7 mouse cellular contexts compared by ENCODE assay signal in genomic region chr4:155492131-155492633, GRCm38 (mm10). TPM values are rescaled to one million over a fixed set of nuclear protein-coding genes. Genes with fewer than 3 reads are reported as not detected.
A peak's percentile ranks its signal among the peaks of the same experiment; 100 is the strongest.
DNase-seq lines count a peak whose midpoint lies in the region; ATAC-seq and TF ChIP-seq lines count a peak whose summit lies in the region.

No protein-coding gene starts in this region.

- peaks cover 2 to 17% of the 10 kb centered on the region in 2 experiments; a peak in 3 of 4 replicates for H3K4me1 ChIP-seq in ES-E14 (ENCODE audit: control insufficient read depth in 2 of 2, insufficient read depth in 2 of 2, low read length in 2 of 2, poor library complexity in 1 of 2)
- peaks cover 12% of the 10 kb centered on the region for H3K4me1 ChIP-seq in bone marrow, adult 2 months (ENCODE audit: control insufficient read depth, insufficient read depth, low read length)
- peaks cover 52% of the 10 kb centered on the region for H3K4me1 ChIP-seq in forebrain, embryonic 12.5 days

- no peak for TF ChIP-seq CTCF in bone marrow, adult 2 months (IDR thresholded peaks at IDR 0.05; ENCODE audit: control insufficient read depth, insufficient read depth, low read length)

- peak overlapping the region; percentile 73; the same call in 1 of the 2 replicates for H3K27ac ChIP-seq in ES-E14 (ENCODE audit: insufficient read depth, low read depth, low read length, poor library complexity, severe bottlenecking)
- peak overlapping the region; percentile 80 for H3K27ac ChIP-seq in bone marrow, adult 2 months (ENCODE audit: control insufficient read depth, insufficient read depth, low read depth, low read length, poor library complexity)
- H3K27ac ChIP-seq in forebrain, embryonic 12.5 days, result peak overlapping the region; percentile 92

- no peaks in the 10 kb centered on the region for H3K36me3 ChIP-seq in ES-E14 (ENCODE audit: control insufficient read depth, insufficient read depth, low read length, poor library complexity, severe bottlenecking)
- H3K36me3 ChIP-seq in forebrain, embryonic 12.5 days (replicated peaks), result no peaks in the 10 kb centered on the region

- no peak; the same call in 1 of the 2 replicates for TF ChIP-seq POLR2A in bone marrow, adult 2 months (IDR thresholded peaks at IDR 0.05; ENCODE audit: borderline replicate concordance, control insufficient read depth, low read depth, low read length)

- H3K9ac ChIP-seq in ES-E14 (ENCODE audit: insufficient read depth, low read depth, low read length, poor library complexity, severe bottlenecking), result peak overlapping the region; percentile 93
- H3K9ac ChIP-seq in forebrain, embryonic 12.5 days, result peak overlapping the region; percentile 98

- intact Hi-C loops in heart, postnatal 36 days (cut with DNase I), result no loop called here

- under 1% methylated on average over 51 of the region's 51 CpGs for WGBS in bone marrow, adult 2 months
- under 1% methylated on average over 51 of the region's 51 CpGs for WGBS in forebrain, embryonic 12.5 days

- DNase-seq in ES-E14 (ENCODE audit: low read depth, low spot score), result no peak
- peak; percentile 66 to 75 for DNase-seq in heart, postnatal 36 days
- DNase-seq in layer of hippocampus, postnatal 36 days, result peak; percentile 45 to 53
- peak; percentile 73 to 76 for DNase-seq in lung, postnatal 4 days
- peak; percentile 53 for DNase-seq in right cerebral cortex, postnatal 4 days

- peak overlapping the region; percentile 85 to 98 for H3K4me3 ChIP-seq in ES-E14 (ENCODE audit: insufficient read depth in 1 of 2, low read depth in 1 of 2, low read length in 2 of 2, poor library complexity in 1 of 2, severe bottlenecking in 1 of 2)
- peak overlapping the region; percentile 93 for H3K4me3 ChIP-seq in bone marrow, adult 2 months (replicated peaks; ENCODE audit: control insufficient read depth, low read depth, low read length)
- peak overlapping the region; percentile 69 for H3K4me3 ChIP-seq in forebrain, embryonic 12.5 days (replicated peaks)

- in situ Hi-C loops in ES-E14 (cut with MboI; ENCODE audit: low sequenced_read_pairs in 2 of 2, unreplicated experiment in 2 of 2), result no loop called here

- ATAC-seq in forebrain, embryonic 12.5 days (ENCODE audit: low FRiP score), result peak; percentile 49

- no peaks in the 10 kb centered on the region for H3K9me3 ChIP-seq in ES-E14 (ENCODE audit: control insufficient read depth, insufficient read depth, low read depth, low read length)
- no peaks in the 10 kb centered on the region for H3K9me3 ChIP-seq in forebrain, embryonic 12.5 days

- H3K4me2 ChIP-seq in forebrain, embryonic 12.5 days, result peak overlapping the region; percentile 77

- no peaks in the 10 kb centered on the region for H3K27me3 ChIP-seq in forebrain, embryonic 12.5 days

TF ChIP-seq in ES-E14, 5 proteins besides CTCF, POLR2A, EP300 and RAD21:
- 0 out of 2 replicates have a peak, but pooled peaks have one; percentile 22 for TF ChIP-seq ZNF384 (IDR thresholded peaks at IDR 0.05; ENCODE audit: low read depth, low read length)
- TF ChIP-seq ZC3H11A (IDR thresholded peaks at IDR 0.05; ENCODE audit: borderline replicate concordance, low read depth, low read length), result no peak

RNA-seq across cellular contexts. Expression of gene Gnb1, which starts 1.0 kb away (rescaled TPM):
- total RNA-seq in ES-E14 (2012; rRNA removed), result 134 and 156 TPM in 2 replicates
- polyA plus RNA-seq in bone marrow, adult 2 months (2011; ENCODE audit: insufficient read depth, insufficient read length, low replicate concordance, missing spikeins), result 78.1 and 115 TPM in 2 replicates
- polyA plus RNA-seq in forebrain, embryonic 12.5 days (2016; fragmentation: Nextera tagmentation; extraction: Ambion mirVana), result 667 and 781 TPM in 2 replicates
- total RNA-seq in heart, postnatal 36 days (2021), result 100 to 1,000 TPM; 176 to 187 TPM
- 100 to 1,000 TPM; 744 to 792 TPM for total RNA-seq in layer of hippocampus, postnatal 36 days (2021)

RNA-seq across cellular contexts. Expression of gene Tmem52, which starts 23.3 kb away (rescaled TPM):
- total RNA-seq in ES-E14 (2012; rRNA removed), result 0.58 and 0.67 TPM in 2 replicates
- not detected in 2 replicates for polyA plus RNA-seq in bone marrow, adult 2 months (2011; ENCODE audit: insufficient read depth, insufficient read length, low replicate concordance, missing spikeins)
- not detected in 2 replicates for polyA plus RNA-seq in forebrain, embryonic 12.5 days (2016; fragmentation: Nextera tagmentation; extraction: Ambion mirVana)
- total RNA-seq in heart, postnatal 36 days (2021), result 1 to 10 TPM; 4.5 to 10.0 TPM
- total RNA-seq in layer of hippocampus, postnatal 36 days (2021), result 1 to 10 TPM; 2.0 to 6.6 TPM
